Mouse (Mus musculus) spleen, adult 2 months (tissue): ENCODE measurements around the gene Vps50.

Experiments
- CTCF ChIP-seq: fragments of 200-500 bp; IDR thresholded peaks from 2 replicates; pipeline ENCODE4 v1.5.1; 2011; ENCODE audit warnings: mild to moderate bottlenecking, inconsistent platforms; ENCODE audit not compliant: insufficient read depth, insufficient read length, insufficient replicate concordance; ENCODE audit errors: extremely low read depth
- POLR2A ChIP-seq: fragments of 200-500 bp; IDR thresholded peaks from 2 replicates; pipeline ENCODE4 v1.6.1; 2011; ENCODE audit warnings: low read depth, low read length, inconsistent platforms

DNA sequence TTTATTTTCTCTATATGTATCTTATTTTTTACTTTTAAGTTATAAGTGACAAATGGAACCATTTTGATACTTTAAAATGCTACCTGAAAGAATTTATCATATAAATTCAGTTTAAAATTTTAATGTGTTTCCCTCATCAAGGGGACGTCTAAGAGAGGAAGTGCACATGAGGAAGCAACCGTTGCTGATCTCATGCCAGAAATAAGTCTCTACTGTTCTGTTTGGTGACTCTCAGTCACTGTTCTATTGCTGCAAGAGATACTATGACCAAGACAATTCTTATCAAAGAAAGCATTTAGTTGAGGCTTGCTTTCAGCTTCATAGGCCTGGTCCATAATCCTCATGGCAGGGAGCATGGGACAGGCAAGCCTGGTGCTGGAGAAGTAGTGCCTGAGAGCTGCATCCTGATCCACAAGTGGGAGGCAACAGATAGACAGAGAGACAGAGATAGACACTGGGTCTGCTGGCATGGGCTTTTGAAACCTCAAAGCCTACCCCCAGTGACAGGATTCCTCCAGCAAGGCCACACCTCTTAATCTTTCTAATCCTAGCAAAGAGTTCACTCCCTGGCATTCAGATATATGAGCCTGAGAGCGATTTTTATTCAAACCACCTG lies 92.2 kb downstream of the Vps50 start:
- TF ChIP-seq CTCF (no peak), POLR2A (no peak)
